Mouse (Mus musculus) heart, postnatal 0 days (tissue): Measurements from ENCODE around the gene Cdc14b.

Source experiments
- CTCF ChIP-seq: IDR thresholded peaks from 2 replicates; pipeline ENCODE4 v1.5.1; 2016; ENCODE audit warnings: antibody characterized with exemption, control low read depth, low read depth
- EP300 ChIP-seq: IDR thresholded peaks from 2 replicates; pipeline ENCODE4 v1.6.1; 2016; ENCODE audit warnings: antibody characterized with exemption, low read depth

DNA sequence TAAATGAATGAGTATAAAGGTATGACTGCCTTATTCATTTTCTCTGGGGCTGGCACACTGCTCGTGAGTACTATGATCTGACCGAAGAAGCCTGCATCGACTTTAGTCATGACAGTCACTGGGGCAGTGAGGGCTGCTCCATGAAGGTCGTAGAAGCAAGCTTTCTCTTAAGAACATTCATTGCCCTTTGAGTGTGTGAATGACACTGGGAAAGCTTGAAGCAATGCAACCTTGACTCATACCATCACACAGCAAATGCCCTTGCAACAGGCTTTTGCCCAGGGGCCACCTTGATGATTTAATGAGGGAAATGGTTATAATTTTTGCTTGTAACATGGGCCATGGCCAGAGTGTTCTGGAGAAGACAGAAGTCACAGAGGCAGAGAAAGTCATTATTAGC is 88.6 kb downstream of the Cdc14b start:
- TF ChIP-seq CTCF (no peak), EP300 (no peak)
